Mouse (Mus musculus): ENCODE measurements around the gene Kras.
A peak's percentile ranks its signal among the peaks of the same experiment; 100 is the strongest.

Gene Kras

GRCm38 (mm10) chr6:145187093-145188088 lies 62.6 kb downstream of the Kras start:
- DNase-seq (ENCODE audit: low spot score): no peak

GRCm38 (mm10) chr6:145186096-145186495 lies 63.9 kb downstream of the Kras start:
- no peak for DNase-seq (ENCODE audit: low spot score)

- no peak for DNase-seq (ENCODE audit: low spot score)
Measured at GRCm38 (mm10) chr6:145182044-145182443, 68.0 kb downstream of the Kras start.

GRCm38 (mm10) chr6:145179665-145180064 lies 70.4 kb downstream of the Kras start:
- DNase-seq (ENCODE audit: low spot score): peak; percentile 24

GRCm38 (mm10) chr6:145176474-145176873 lies 73.6 kb downstream of the Kras start:
- DNase-seq (ENCODE audit: low spot score): no peak

- no peak for DNase-seq (ENCODE audit: low spot score)
Measured at GRCm38 (mm10) chr6:145175571-145175981, 74.5 kb downstream of the Kras start.

GRCm38 (mm10) chr6:145173781-145174191 lies 76.3 kb downstream of the Kras start:
- peak; percentile 79 for DNase-seq (ENCODE audit: low spot score)

- DNase-seq (ENCODE audit: low spot score): no peak
Measured at GRCm38 (mm10) chr6:145171892-145172606, 78.0 kb downstream of the Kras start.
